Mouse (Mus musculus) megakaryocyte, embryonic 14.5 days (primary cell): ENCODE data around the gene Uqcrq.

ENCODE experiments used
- FLI1 ChIP-seq: IDR thresholded peaks from 2 replicates; pipeline ENCODE4 v1.6.1; 2012; ENCODE audit warnings: low read length, inconsistent platforms, mixed read lengths
- GATA1 ChIP-seq: IDR thresholded peaks from 3 replicates; pipeline ENCODE4 v1.6.1; 2012; ENCODE audit warnings: mixed read lengths, low read length, inconsistent platforms, borderline replicate concordance

DNA sequence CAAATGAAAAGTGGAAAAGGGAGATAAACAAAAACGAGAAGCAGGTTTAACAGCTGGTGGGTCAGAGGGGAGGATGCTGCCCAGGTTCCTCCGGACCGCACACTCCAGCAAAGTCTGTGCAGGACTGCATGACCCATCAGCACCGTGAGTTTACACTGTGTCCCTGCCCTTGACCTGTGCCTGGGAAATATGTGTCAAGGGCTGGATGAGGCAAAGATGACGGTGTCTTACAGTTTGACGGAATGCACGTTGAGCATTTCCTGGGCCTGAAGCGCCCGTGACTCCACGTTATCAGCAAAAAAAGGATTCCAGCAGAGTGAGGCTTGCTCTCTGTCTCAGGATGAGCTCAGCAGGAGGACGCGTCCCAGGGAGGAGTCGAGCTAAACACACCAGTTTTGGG, 14.9 kb upstream of the Uqcrq start:
- no peak for TF ChIP-seq GATA1
- no peak for TF ChIP-seq FLI1
